Mouse (Mus musculus) adrenal gland, postnatal 14 days (tissue): Measurements from ENCODE around the gene Rsbn1l. TPM values are rescaled to one million over a fixed set of nuclear protein-coding genes. Genes with fewer than 3 reads are reported as not detected.

Experiments used
- DNase-seq: peaks from one replicate; pipeline ENCODE4 v3.0.0; 2021; ENCODE audit warnings: mixed read lengths
- long read RNA-seq, 2 experiments: library from polyadenylated mRNA; stranded (forward); transcript quantifications; one replicate each; pipeline ENCODE4 v2.0.0; 2021
- total RNA-seq: library from RNA; stranded (reverse); gene quantifications from 2 replicates; pipeline ENCODE4 v1.2.3, GENCODE M21; 2021

The Rsbn1l gene
- total RNA-seq, result 12.8 and 15.2 TPM in 2 replicates
- long read RNA-seq, experiment 1, full-length matches to known transcripts, result 2 of 4 reads
- long read RNA-seq, experiment 1, partial matches to known transcripts, result 0 of 4 reads
- long read RNA-seq, experiment 1, other reads (novel, unspliced or antisense), result 2 of 4 reads
- long read RNA-seq, experiment 2, full-length matches to known transcripts, result 1 of 6 reads
- long read RNA-seq, experiment 2, partial matches to known transcripts, result 2 of 6 reads
- long read RNA-seq, experiment 2, other reads (novel, unspliced or antisense), result 3 of 6 reads

DNA sequence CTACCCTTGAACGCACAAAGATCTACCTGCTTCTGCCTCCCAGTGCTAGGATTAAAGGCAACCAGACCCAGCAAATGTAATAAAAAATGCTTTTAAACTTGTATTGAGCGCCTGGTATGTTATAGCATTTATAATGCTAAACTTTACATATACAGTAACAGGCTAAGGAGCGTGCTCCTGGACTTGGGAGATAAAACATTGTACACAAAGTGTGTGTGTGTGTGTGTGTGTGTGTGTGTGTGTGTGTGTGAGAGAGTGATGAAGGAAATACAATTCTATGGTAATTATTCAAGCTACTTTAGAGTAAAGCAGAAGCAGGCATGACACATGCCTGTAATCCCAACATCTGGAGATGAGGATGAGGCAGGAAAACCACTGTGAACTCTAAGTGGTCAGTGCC, at the start of gene Rsbn1l:
Gene Rsbn1l, minus strand, starts transcription at position 101 of the 400 bp plus-strand sequence.
- DNase-seq, result no peak

DNA sequence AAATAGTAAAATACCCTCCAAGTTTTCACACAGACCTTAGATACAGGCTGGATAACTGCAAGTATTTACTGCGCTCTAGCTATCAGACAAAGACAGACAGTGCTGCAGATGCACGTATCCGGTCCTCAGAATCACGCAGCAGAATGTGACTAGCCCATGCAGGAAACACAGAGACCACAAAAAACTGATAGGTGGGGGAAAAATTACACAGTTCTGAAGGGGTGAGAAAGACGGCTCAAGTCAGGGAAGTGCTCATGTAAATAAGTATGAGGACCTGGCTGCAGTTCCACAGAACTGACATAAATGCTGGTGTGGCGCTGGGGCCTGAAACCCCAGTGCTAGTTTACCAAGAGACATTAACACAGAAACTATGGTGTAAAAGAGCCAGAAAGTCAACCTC, 46.5 kb upstream of the Rsbn1l start:
- DNase-seq, result no peak

DNA sequence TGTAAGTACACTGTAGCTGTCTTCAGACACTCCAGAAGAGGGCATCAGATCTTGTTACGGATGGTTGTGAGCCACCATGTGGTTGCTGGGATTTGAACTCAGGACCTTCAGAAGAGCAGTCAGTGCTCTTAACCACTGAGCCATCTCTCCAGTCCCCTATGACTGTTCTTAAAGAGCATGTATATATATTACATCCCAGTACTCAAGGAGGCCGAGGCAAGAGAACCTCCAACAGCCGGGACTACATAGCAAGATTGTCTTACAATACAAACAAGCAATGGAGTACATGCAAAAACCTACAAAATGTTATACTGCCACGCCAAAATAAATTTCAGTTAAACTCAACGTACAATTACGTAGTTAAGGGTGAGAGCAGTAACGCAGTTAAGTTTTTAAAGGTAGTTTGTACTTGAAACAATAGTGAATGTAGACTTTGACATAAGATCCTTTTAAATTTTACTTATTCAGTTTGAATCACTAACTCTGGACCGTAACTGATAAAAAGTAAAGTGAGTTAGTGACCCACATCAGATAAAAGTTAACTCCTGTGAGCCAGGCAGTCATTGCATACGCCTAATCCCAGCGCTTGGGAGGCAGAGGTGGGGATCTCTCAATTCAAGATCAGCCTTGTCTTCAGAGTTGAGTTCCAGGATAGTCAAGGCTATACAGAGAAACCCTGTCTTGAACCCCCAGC, 45.6 kb upstream of the Rsbn1l start:
- no peak for DNase-seq

DNA sequence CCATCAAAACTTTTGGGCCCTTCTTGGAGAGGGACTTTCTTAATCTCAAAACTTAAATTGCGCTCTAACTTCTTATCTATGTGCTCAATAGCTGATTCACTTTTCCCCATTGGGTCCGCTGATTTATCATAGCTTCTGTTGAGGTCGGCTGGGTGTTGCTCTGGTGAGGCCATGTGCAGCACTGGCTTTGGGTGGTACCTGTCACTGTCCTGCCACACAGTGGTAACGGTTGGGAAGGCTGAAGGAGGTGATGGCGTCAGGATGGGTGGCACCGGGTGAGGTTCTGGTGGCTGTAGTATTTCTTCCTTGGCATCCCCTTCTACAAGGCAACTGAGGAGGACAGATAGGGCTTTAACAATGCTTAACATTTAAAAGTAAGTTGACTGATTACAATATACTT, 42.2 kb upstream of the Rsbn1l start:
- no peak for DNase-seq

DNA sequence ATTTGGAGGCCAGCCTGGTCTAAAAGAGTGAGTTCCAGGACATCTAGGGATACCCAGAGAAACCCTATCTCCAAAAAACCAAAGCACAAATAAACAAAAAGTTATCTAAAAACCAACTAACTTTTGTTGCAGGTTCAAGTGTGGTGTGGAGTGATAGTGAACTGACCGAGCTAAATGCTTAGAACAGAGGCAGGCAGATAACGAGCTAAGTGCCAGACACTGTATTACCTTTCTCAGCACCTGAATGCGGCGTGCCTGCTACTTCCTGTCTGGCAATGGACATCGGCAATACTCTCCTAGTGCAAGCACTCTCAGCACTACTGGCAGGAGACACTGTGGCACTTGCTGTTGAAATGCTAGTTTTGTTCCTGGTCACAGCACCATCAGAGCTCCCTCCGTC, 41.4 kb upstream of the Rsbn1l start:
- DNase-seq, result no peak

DNA sequence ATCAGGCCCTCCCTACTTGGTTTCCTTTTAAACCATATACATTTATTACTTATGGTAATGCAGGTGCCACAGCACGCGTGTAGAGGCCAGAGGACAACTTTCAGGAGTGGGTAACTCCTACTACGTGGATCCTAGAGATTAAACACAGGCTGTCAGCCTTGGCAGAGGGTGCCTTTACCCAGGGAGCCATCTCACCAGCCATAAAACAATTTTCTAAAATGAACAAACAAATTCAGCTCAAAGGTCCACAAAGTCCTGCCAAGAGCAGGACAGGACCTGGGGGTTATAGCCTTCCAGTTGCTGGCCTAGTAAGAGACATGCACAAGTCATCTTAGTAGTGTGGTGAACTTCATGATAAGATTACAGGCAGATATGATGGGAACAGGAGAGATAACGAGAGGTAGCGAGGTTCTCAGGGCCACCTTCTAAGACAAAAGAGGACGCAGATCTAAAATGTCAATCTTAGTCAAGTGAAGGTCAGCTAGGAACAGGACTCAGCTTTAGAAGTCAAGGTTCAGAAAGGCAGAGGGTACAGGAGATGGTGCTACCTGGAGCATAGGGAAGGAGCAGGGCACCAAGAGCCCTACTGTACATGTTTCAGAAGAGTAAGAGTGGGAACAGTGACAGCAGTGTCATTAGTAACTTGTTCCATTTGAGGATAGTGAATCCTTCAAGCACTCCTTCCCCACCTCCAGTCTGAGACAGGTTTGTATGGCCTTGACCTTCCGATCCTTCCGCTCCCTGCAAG, 34.0 kb upstream of the Rsbn1l start:
- DNase-seq, result no peak

DNA sequence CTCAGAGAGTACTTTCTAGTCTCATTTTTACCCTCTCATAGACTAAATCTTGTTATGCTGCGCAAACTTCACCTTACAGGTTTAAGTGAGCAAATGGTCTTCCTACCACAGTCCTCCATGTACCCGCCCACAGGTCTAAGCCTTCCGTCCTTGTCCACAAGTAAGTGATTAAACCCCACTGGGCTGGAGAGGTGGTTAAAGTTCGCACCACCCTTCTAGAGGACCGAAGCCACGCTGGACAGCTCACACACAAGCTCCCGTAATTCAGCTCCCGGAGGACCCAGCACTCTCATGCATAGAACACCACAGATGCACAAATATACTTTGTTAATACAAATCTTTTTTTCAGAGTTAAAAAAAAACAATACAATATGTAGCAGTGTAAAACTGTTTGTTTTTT, 30.1 kb upstream of the Rsbn1l start:
- DNase-seq, result no peak

DNA sequence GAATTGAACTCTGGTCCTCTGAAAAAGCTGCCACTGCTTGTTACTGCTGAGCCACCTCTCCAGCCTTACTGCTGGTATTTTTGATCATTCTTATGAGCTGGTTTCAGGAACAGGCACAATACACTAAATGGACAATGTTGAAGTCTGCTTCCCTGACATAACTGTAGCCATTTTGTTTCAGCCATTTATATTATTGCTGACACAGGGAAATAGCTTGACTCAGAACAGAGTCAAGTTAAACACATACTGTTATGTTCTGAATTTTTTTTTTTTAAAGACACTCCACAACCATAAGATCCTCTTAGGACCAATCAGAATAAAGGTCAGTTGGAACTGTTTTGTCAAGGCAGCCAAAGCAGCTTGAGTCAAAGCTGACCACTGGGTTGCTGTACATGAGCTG, 27.3 kb upstream of the Rsbn1l start:
- DNase-seq, result no peak

DNA sequence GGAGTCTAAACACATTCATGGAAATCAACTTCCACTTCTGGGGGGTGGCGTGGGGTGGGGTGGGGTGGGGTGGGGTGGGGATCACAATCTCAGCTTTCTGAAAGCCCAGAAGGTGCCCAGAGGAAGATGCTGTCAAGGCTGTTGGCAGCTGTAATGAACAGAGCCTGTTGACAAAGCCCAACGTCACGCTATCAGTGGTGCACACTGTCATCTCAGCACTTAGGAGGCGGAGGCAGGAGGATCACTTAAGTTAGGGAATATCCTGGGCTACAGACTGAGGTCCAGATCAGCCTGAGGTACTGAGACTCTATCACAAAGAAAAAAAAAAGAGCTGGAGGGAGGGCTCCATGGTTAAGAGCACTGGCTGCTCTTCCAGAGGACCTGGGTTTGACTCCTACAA, 18.5 kb upstream of the Rsbn1l start:
- DNase-seq, result no peak

DNA sequence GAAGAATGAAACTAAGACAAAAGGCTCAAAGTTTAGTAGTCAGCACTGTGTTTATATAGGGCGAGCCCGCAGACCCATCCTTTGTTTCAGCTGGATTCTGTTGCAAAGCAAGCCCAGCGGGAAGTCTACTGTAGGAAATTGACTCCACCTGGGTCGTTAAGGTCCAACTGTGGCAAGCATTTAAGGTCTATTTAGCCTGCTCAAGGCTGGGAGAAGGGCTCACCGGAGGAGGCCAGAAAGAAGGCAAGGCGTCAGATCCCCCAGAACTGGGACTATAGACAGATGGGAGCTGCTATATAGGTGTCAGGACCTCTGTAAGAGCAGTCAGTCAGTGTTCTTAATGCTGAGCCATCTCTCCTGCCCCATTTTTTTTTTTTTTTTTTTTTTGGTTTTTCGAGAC, 17.8 kb upstream of the Rsbn1l start:
- DNase-seq, result no peak

DNA sequence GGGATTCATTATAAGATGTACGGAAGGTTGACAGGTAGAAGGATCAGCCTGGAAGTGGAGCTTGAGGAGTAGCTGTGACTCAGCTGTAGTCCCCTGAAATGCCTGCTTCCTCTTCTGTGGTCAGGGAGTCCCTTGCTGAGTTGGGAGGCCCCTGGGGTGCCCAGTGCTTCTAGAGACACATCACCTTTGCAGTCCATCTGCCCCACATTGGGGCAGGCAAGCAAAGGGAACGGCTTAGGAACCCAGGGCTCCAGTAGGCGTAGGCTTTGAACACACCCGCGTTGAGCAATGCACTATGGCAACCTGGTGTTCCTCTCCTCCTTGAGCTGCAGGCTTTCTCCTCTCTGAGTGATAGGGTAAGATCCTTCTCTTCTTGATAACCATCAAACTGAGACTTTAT, 16.9 kb upstream of the Rsbn1l start:
- no peak for DNase-seq

DNA sequence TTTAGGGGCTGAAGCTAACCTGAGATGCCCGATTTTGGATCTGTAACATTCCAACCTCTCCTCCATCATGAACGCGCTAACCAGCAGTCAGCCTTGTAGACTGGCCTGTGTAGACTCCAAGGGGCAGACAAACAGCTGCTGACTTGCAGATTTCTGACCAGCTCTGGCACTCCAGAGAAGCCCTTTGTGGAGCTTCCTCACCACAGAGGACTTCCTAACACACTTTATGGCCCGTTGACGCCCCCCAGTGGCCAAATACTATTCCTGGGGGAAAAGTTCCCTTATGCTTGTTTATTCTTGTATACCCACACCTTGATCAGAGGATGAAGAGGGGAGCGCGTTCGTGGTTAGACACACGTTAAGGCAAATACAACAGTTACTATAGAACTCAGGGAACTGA, 12.8 kb upstream of the Rsbn1l start:
- DNase-seq, result peak; percentile 74

DNA sequence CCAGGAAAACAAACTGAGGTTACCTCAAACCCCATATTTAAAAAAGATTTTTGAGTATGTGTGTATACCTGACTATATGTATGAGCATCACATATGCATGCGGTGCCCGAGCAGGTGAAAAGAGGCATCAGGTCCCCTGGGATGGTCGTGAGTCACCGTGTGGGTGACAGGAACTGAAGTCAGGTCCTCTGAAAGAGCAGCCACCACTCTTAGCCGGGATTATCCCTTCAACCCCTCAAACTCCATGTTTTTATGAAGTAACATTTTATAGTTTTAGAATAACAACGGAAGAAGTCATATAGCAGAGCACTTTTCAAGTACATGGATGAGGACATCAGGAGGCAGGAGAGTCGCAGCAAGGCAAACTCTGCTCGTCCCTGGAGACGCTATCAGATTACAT, 12.3 kb upstream of the Rsbn1l start:
- no peak for DNase-seq

DNA sequence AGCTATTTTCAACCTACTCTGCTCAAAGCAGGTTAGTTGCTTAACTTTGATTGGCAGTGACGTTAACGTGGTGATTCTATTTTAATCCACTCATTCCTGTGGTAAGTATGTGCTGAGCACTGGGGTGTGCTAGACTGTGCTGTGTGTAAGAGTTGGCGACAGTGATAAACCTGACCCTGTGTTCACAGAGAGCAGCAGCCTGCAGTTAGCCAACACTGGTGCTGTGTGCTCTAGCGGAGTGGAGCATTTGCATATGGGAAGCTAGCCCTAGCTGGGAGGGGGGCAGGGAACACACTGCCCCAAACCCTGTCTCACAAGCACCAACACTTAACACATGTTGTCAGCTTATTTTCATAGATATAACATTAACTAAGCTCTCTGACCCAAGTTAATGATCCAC, 11.7 kb upstream of the Rsbn1l start:
- DNase-seq, result no peak

DNA sequence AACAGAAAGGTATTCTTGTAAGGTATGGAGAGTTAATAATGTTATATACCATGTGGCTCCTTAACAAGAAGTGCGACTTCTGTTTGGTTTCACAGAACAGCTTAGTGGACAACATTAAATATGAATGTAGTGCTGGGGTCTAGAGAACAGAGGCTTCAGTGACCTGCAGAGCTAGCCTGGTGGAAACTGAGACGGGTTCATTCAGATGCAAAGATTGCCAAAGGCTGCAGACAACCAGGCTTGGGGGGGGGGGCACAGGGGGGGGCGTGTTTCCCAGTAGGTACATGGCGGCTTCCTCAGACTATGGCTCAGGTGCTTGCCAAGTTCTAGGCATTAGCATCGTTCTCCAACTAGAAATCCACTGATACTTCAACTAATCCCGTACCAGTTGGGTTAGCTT, 8.2 kb upstream of the Rsbn1l start:
- DNase-seq, result no peak

DNA sequence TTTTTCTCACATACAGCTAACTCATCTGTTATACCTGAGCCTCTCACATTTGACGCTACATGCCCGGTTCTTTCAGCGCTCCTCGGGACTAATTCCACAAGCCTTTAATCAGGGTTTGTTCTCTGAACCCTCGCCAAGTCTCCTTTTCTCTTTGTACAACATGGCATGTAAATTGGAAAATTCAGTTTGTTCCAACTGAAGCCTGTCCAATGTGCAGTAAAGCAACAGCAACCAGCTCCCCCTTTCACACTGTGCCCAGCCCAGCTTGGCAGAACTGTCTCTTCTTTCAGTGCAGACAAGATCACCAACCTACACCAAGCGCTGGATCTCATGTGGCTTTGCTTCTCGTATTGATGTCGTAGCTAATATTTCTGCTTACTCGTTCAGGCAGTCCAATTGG, 7.1 kb upstream of the Rsbn1l start:
- no peak for DNase-seq

DNA sequence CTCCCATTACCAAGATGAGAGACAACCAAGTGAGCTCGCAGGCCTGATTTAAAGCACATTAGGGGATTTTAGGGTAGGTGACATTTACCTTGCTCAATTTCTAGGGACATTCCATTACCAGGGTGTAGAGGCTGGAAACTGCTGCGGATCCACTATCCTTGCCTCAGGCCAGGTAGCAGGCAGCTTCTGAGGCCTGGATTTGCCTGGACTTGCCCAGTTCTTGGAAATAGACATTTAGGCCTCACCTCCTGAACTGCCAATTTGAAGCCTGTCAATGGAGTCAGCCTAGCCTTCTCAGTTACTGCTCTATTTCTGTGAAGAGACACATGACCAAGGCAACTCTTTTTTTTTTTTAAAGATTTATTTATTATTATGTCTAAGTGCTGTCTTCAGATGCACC, 4.7 kb upstream of the Rsbn1l start:
- DNase-seq, result no peak

DNA sequence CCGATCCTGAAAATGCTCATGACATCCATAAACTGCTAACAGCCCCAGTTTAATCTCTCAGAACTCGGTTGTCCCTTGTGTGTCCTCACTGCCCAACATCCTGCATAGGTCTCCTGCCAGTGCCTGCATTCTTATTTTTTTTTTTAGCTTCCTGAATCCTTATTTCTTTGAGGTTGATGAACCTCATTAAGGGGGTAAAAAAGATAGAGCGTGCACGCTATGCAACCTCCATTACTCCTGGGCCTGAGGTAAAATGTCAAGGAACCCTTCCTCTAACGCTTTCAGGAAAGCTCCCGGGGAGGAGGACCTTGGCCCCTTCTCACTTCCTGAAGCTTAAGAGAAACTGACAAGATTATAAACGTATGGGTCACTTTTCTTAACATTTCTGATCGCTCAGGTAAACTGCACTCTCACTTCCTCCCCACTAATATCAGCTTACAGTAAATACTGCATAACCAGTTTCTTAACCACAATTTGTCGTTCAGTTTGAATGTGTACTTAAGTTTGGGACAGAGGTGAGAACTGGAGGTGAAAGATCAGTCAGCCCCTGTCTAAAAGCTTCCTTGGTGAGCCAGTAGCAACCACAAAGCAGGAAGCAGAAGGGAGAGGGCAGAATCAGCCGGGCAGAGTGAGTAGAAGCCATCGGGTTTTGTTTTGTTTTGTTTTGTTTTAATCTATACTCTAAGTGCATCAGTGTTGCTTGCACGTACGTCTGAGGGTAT, 923 bp downstream of the Rsbn1l start:
- no peak for DNase-seq

DNA sequence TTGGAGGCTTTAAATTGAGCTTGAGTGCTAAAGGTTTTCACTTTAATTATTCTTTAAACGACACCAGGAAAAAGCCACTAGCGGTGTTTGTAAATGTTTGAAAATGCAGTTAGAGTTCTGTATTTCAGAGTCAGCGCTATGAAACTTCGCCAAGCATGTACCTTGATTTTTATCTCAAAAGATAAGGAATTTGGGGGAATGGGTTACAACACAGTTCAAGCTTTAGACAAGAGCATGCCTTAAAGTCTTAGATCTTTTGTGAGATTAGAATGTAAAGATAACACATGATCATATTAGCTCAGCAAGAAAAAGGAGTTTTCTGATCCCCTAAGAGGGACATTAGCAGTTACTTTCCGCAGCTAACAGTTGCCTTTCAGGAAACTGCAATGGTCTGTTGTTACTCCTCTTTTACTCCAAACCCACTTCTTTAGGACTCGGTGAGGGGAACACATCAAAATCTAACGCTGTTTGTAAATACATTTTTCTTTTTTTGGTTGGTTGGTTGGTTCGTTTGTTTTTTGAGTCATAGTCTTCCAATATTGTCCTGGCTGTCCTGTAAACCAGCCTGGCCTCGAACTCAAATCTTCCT, 3.8 kb downstream of the Rsbn1l start:
- DNase-seq, result no peak

DNA sequence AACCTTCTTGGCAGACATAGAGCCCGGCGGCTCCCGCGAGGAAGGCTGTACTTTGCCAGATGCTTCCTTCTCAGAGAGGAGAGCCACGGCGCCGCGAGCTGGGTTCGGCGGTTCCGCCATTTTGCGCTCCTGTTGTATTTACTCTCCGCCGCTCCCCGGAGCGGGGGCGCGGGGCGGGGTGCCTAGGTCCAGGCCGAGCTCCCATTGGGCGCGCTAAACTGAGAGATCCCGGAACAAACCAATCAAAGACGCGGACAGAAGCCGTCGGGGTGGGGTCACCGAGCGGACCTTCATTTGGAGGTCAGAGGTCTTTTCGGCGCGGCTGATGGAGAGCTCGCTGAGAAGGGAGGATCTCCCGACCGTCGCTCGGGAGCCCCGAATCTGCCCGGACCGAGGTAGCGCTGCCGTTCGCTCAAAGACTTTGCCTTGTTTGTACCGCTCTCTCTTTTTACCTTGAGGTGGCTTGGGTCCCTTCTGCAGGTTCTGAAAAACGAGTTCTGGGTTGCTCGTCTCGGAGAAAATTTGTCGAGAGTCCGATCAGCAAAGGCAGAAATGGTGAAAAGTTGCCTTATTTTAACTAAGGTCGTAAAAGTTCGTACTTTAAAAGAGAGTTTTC, 4.4 kb downstream of the Rsbn1l start:
- DNase-seq, result peak; percentile 98

DNA sequence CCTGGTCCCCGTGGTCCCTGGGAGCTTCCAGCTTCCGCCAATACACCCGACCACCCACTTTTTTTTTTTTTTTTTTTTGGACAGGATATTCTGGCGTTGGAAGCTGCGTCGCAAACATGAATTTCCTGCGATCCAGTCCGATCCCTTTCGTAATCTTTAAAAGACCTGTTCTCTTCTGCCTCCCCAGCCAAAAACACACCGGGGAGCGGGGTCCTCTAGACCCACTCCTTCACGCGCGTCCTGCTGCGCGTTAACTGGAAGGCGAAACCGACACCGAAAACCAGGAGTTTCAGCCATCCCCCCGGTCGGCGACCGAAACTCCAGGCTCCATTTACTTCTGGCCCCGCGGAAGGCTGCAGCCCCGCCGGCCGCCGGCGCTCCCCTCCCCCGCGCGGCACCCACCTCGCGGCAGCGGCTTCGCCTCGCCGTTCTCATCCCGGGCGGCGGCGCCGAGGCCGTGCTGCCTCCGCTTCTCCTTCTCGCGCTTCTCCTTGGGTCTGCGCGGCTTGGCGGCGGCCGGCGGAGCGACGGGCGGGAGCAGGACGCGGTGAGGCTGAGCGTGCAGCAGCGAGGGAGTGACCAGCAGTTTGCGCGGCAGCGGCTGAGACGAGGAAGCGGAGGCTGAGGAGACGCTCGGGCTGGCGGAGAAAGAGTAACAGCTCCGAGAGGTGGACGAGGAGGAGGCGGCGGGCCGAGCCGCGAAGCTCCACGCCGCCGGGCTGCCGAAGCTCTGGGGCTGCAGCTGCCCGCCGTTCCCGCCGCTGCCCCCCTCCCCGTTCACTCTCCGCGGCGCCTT, 5.1 kb downstream of the Rsbn1l start:
- peak; percentile 77 for DNase-seq
